Mouse (Mus musculus): Measurements from ENCODE around the gene Mfap3l. TPM values are rescaled to one million over a fixed set of nuclear protein-coding genes. Genes with fewer than 3 reads are reported as not detected.
"Not testable (repeated sequence)": the region's sequence is repeated elsewhere in the genome, so short reads cannot be mapped to it uniquely, and the experiment has no call there.

Gene Mfap3l
- total RNA-seq (2021) (10 to 100 TPM; 11.8 to 14.0 TPM), polyA plus RNA-seq (2012; rRNA removed) (3.6 and 7.1 TPM in 2 replicates)
- long read RNA-seq, partial matches to known transcripts = 0 of 1 reads
- long read RNA-seq, other reads (novel, unspliced or antisense) = 1 of 1 reads

DNA sequence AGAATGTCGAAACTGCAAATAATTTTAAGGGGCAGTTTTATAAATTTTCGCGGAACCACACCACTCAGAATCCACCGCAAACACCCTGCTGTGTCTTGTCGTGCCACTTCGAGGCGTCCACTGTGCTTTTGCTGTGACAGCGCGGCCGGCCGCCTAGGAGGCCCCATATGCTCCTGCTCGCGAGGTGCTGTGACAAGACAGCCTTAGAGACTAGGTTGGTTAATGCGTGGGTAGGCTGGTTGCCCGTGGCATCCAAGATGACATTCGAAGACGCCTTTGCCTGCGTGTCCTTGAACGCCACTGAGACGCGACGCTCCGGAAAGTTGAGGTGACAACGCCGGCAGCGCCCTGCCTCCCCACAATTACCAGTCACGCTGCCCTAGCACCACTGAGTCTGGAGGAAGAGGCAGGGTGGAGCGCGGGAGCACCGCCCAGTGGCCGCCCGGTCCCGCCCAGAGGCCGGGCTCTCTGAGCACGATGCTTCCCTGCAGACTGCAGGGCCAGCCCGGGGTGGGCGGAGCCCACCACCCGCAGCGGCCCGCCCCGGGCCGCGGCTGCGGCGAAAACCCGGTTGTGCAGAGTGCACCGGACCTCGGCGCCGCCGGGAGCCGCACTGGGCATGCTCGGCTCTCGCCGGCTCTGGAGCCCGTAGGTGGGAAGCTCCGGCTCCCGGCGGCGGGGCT lies at the start of gene Mfap3l:
Gene Mfap3l, plus strand, starts transcription at position 578 of the 683 bp plus-strand sequence.
- H3K27me3 ChIP-seq (ENCODE audit: control insufficient read depth, insufficient read depth, low read length) = no peaks in the 10 kb centered on the region
- no peaks in the 10 kb centered on the region for H3K36me3 ChIP-seq (ENCODE audit: control insufficient read depth, insufficient read depth, low read length)
- WGBS = under 1% methylated on average over 60 of the region's 60 CpGs
- H3K9ac ChIP-seq (ENCODE audit: low read depth, low read length) = peak within 1 kb of the TSS; percentile 78
- DNase-seq = peak; percentile 92
- H3K4me3 ChIP-seq = peak within 1 kb of the TSS; percentile 90
- H3K27ac ChIP-seq = peak within 1 kb of the TSS; percentile 68
- intact Hi-C loops (cut with DNase I) = loop anchor here (2.0 to 5.0 kb wide), 2 partner anchors 258 to 350 kb away; partner anchors contain the start of genes Clcn3 and Hpf1
- TF ChIP-seq CTCF (IDR thresholded peaks at IDR 0.05) = 0 out of 2 replicates have a peak, but pooled peaks have one; percentile 9
- TF ChIP-seq POLR2A (IDR thresholded peaks at IDR 0.05; ENCODE audit: insufficient read depth, low read depth, low read length) = peak; percentile 58; the same call in 1 of the 2 replicates
- TF ChIP-seq EP300 (IDR thresholded peaks at IDR 0.05; ENCODE audit: insufficient read depth, low read depth, low read length) = no peak
- H3K79me2 ChIP-seq (replicated peaks; ENCODE audit: control insufficient read depth, insufficient read depth, low read length) = no peaks in the 10 kb centered on the region; the same call in 1 of the 2 replicates
- peaks cover 3% of the 10 kb centered on the region; the same call in 1 of the 2 replicates for H3K4me1 ChIP-seq (ENCODE audit: control insufficient read depth, insufficient read depth, low read length)

DNA sequence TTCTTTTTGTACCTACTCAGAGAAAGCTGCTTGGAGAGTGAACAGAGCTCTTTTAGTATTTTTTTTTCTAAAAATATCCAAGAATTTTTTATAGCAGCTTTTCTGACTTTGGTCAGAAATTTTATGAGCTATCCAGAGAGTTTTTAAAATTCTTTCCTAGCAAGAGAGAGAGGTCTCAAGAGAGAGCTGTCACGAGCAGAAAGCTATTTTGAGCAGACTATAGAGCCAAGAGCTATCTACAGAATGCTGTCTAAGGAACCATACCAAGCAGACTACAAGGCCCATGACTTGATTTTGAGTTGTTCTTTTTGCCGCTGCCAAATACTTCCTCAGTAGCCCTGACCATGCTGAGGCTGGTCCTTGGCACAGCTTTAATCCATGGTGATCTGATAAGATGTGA lies 49.3 kb upstream of the Mfap3l start:
- Histone ChIP-seq H3K27ac (no peak overlapping the region), H3K79me2 (replicated peaks; ENCODE audit: control insufficient read depth, insufficient read depth, low read length) (no peaks in the 10 kb centered on the region), H3K4me3 (no peak overlapping the region), H3K36me3 (ENCODE audit: control insufficient read depth, insufficient read depth, low read length) (no peaks in the 10 kb centered on the region), H3K27me3 (ENCODE audit: control insufficient read depth, insufficient read depth, low read length) (no peaks in the 10 kb centered on the region), H3K4me1 (ENCODE audit: control insufficient read depth, insufficient read depth, low read length) (no peaks in the 10 kb centered on the region; the same call in 1 of the 2 replicates), H3K9ac (ENCODE audit: low read depth, low read length) (no peak overlapping the region)
- intact Hi-C loops (cut with DNase I) = no loop called here
- TF ChIP-seq CTCF (IDR thresholded peaks at IDR 0.05) (no peak), POLR2A (IDR thresholded peaks at IDR 0.05; ENCODE audit: insufficient read depth, low read depth, low read length) (no peak), EP300 (IDR thresholded peaks at IDR 0.05; ENCODE audit: insufficient read depth, low read depth, low read length) (no peak)
- WGBS = 32% methylated on average over 2 of the region's 2 CpGs
- no peak for DNase-seq

GRCm38 (mm10) chr8:60591352-60592105 lies 41.1 kb upstream of the Mfap3l start:
- H3K36me3 ChIP-seq (ENCODE audit: control insufficient read depth, insufficient read depth, low read length); H3K9ac ChIP-seq (ENCODE audit: low read depth, low read length); H3K4me3 ChIP-seq; DNase-seq; H3K27ac ChIP-seq; H3K27me3 ChIP-seq (ENCODE audit: control insufficient read depth, insufficient read depth, low read length); H3K4me1 ChIP-seq (ENCODE audit: control insufficient read depth, insufficient read depth, low read length); H3K79me2 ChIP-seq (replicated peaks; ENCODE audit: control insufficient read depth, insufficient read depth, low read length): not testable (repeated sequence)
- 74% methylated on average over 29 of the region's 29 CpGs for WGBS
- intact Hi-C loops (cut with DNase I) = loop anchor here (5.0 kb wide), 1 partner anchor 84 kb away; the partner anchor contains the start of gene Aadat

DNA sequence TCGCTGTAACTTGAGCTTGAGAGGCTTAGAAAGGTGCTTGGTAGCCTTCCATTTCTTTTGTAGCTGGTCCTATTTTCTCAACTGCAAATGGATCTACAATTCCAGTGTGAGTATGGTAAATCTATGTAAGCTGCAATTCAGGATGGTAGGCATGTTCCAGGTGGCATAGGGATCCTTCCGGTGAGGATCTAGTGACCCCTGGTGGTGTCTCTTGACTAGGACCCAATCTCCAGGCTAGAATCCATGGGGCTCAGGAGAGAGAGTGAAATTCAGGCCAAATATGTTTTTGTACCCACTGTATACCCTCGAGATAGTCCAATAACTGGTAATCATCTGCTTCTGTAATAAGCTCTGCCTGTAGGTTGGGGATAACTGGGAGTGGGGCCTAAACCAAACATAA lies 37.9 kb upstream of the Mfap3l start:
- H3K27ac ChIP-seq = no peak overlapping the region
- TF ChIP-seq CTCF (IDR thresholded peaks at IDR 0.05) (peak; percentile 64), POLR2A (IDR thresholded peaks at IDR 0.05; ENCODE audit: insufficient read depth, low read depth, low read length) (no peak), EP300 (IDR thresholded peaks at IDR 0.05; ENCODE audit: insufficient read depth, low read depth, low read length) (no peak)
- no peak overlapping the region for H3K4me3 ChIP-seq
- no peaks in the 10 kb centered on the region for H3K36me3 ChIP-seq (ENCODE audit: control insufficient read depth, insufficient read depth, low read length)
- H3K27me3 ChIP-seq (ENCODE audit: control insufficient read depth, insufficient read depth, low read length) = no peaks in the 10 kb centered on the region
- intact Hi-C loops (cut with DNase I) = loop anchor here (5.0 kb wide), 1 partner anchor 87 kb away; the partner anchor contains the start of gene Aadat
- DNase-seq = no peak
- no peak overlapping the region for H3K9ac ChIP-seq (ENCODE audit: low read depth, low read length)
- H3K79me2 ChIP-seq (replicated peaks; ENCODE audit: control insufficient read depth, insufficient read depth, low read length) = no peaks in the 10 kb centered on the region
- 60% methylated on average over 3 of the region's 3 CpGs for WGBS
- no peaks in the 10 kb centered on the region for H3K4me1 ChIP-seq (ENCODE audit: control insufficient read depth, insufficient read depth, low read length)

DNA sequence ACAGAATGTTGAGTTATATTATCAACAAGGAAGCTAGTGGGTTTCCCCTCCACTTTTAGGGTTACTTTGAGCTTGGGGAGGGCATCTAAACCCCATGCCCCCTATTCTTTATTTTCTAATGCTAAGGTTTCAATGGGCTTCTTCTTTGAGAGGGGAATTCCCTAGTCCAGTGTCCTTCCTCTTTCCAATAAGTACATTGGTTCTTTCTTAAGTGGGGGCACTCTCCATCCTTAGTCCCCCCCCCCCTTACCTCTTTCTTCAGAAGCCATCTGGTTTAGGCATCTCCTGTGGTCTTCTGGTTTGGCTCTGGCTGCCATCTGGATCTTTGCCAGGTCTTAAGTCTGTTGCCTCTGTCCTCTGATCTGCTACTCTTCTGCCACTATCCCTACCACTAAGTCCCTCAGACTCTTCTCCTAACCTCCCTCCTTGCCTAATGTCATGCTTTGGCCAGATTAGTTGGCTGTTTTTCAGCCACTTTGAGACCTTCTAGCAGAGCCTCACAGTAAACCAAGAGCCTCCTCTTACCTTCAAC lies 21.0 kb upstream of the Mfap3l start:
- H3K4me3 ChIP-seq = no peak overlapping the region
- no peak for DNase-seq
- intact Hi-C loops (cut with DNase I) = no loop called here
- H3K36me3 ChIP-seq (ENCODE audit: control insufficient read depth, insufficient read depth, low read length) = no peaks in the 10 kb centered on the region
- H3K27ac ChIP-seq = no peak overlapping the region
- no peak for TF ChIP-seq CTCF (IDR thresholded peaks at IDR 0.05)
- TF ChIP-seq EP300 (IDR thresholded peaks at IDR 0.05; ENCODE audit: insufficient read depth, low read depth, low read length) = no peak
- TF ChIP-seq POLR2A (IDR thresholded peaks at IDR 0.05; ENCODE audit: insufficient read depth, low read depth, low read length) = no peak
- H3K4me1 ChIP-seq (ENCODE audit: control insufficient read depth, insufficient read depth, low read length) = no peaks in the 10 kb centered on the region
- H3K79me2 ChIP-seq (replicated peaks; ENCODE audit: control insufficient read depth, insufficient read depth, low read length) = no peaks in the 10 kb centered on the region
- H3K27me3 ChIP-seq (ENCODE audit: control insufficient read depth, insufficient read depth, low read length) = no peaks in the 10 kb centered on the region
- no peak overlapping the region for H3K9ac ChIP-seq (ENCODE audit: low read depth, low read length)

Data from heart, adult 2 months (tissue).